Mouse (Mus musculus) regulatory T cell (primary cell): ENCODE measurements around the gene Pax3.

ENCODE experiments used
- in situ Hi-C: fragments of 300-600 bp; cut with MboI, MseI; formaldehyde crosslinking; loops from one replicate; pipeline ENCODE4 v1.15.1; 2025; ENCODE audit warnings: high pct_unique_total_duplicates

The Pax3 gene

DNA sequence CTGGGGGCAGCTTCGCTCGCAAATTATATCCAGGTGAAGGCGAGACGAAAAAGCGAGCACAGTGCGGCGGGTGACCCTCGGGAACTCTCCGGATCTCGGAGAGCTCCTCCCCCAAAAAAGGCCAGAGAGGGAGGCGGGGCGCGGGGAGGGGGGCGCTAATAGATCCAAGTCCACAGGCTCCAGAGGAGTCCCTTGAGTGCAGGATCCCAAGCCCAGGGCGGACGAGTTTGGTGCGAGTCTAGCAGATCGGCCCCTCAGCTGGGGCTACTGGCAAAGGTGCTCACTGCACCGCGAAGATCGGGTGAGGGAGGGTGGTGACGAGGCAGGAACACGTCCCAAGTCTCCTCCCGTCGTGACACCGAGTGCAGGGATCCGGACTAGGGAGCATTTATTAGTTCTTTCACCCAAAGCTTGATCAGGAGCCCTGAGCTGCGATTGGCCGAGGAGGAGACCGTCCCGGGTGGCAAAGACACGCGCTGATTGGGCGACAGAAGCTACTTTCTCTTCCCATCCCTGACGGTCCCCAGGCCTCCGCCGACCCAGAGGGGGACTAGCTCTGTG is at the start of gene Pax3:
Gene Pax3, minus strand, starts transcription at position 384 of the 561 bp plus-strand sequence.
- in situ Hi-C loops, result no loop called here

DNA sequence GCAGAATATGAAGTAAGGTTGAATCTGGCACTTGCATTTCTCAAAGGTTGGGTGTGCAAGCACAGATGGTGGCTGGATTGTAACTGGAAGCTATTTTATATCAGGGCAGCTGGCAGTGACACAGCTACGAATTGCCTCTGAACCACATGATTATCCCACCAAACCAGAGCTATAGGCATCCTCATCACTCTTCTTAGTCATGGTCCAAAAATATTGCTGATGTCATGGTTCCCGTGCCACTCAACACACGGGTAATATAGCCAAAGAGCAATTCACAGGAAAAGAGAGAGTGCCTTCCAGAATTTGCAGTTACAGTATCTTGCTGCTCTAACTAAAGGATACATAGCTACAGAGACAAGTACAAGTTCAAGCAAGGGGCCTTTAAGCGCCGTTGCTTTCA is 37.4 kb upstream of the Pax3 start:
- in situ Hi-C loops, result loop anchor here (10.0 kb wide), 1 partner anchor 150 kb away; no protein-coding TSS in a partner anchor

DNA sequence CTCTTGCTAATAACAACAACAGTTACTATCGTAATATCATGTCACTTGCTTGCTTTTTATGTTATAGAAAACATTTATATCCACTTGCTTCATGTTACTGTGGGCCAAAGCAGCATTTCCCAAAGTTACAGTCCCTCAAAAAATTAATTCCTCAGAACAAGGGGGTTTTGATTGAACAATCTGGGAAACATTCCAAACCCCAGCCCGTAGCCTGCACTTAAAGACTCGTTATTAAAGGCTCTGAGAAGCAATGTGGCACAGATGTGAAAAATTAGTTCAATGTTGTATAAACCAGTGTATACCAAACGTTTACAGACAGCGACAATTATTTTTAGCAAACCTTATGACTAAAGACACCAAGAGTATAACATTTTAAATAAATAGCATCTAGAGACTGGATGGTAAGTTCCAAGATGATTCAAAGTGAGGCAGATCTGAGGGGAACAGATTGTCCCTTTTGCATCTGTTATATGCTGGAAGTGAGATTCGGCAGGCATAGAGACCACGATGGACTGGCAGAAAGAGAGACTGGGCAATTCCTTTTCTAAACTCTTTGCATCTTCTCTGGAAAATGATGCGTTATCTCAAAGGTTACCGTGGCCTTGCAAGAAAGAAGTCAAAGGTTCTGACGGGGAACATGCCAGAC is 35.1 kb upstream of the Pax3 start:
- in situ Hi-C loops, result loop anchor here (10.0 kb wide), 1 partner anchor 153 kb away; no protein-coding TSS in a partner anchor

DNA sequence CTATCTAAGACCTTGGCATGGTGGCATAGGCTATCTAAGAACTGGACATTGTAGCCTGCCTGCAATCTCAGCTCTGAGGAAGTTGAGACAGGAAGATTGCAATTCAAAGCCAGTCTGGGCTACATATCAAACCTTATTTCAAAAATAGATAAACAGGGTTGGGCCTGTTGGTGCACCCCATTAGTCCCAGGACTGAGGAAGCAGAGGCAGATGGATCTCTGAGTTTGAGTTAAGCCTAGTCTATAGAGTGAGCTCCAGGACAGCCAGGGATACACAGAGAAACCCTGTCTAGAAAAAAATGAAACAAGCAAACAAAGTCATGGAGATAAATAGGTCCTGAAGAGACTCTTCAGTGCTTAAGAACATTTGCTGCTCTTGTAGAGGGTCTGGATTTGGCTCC is 32.9 kb upstream of the Pax3 start:
- in situ Hi-C loops, result loop anchor here (10.0 kb wide), 1 partner anchor 155 kb away; no protein-coding TSS in a partner anchor

DNA sequence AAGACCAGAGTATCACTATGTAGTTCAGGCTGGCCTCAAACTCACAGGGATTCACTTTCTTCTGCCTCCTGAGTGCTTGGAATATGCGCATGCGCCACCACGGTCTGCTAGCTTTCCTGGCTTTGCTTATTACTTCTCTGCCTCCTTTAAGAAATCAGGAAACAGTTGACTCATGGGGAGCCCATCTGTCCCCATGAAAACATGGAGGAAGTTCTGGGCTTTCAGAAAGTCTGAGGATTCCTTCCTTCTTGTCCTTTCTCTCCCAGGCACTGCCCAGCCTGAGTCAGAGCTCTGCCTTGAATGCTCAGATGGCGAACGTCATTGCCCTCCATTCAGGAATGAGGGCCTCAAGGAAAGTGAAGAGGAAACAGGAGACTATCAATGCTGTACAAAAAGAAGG is 31.8 kb upstream of the Pax3 start:
- in situ Hi-C loops, result no loop called here

DNA sequence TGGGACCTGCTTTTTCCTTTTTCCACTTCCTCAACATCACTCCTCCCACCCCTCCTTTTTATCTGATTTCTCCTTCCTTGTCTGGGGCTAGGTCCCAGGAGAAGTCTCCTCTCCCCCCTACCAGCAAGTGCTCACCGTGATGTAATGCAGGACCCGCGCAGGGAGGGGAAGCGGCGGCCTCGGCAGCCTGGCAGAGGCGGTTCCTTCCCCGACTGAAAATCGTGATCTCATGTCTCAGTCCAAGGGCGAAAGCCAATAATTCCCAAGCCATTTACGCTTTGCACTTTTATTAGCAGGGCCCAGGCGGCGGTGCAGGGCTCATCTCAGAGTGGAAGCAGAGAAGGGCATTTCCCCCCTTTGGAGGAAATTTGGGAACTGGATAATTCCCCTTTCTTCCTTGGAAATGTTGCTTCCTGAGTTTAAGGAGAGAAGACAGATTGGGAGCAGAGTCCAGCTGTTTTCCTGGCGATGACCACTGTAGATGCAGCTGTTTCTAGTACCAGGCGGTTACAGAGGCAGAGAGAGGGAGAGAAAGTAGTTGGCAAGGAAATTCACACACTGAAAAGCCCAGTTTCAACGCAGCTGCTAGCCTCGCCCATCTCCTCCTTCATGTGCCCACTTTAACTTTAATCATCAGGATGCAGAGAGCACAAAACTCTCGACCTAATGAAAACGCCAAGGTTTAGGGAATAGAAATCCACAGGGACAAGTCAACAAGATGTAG is 21.3 kb upstream of the Pax3 start:
- in situ Hi-C loops, result no loop called here

DNA sequence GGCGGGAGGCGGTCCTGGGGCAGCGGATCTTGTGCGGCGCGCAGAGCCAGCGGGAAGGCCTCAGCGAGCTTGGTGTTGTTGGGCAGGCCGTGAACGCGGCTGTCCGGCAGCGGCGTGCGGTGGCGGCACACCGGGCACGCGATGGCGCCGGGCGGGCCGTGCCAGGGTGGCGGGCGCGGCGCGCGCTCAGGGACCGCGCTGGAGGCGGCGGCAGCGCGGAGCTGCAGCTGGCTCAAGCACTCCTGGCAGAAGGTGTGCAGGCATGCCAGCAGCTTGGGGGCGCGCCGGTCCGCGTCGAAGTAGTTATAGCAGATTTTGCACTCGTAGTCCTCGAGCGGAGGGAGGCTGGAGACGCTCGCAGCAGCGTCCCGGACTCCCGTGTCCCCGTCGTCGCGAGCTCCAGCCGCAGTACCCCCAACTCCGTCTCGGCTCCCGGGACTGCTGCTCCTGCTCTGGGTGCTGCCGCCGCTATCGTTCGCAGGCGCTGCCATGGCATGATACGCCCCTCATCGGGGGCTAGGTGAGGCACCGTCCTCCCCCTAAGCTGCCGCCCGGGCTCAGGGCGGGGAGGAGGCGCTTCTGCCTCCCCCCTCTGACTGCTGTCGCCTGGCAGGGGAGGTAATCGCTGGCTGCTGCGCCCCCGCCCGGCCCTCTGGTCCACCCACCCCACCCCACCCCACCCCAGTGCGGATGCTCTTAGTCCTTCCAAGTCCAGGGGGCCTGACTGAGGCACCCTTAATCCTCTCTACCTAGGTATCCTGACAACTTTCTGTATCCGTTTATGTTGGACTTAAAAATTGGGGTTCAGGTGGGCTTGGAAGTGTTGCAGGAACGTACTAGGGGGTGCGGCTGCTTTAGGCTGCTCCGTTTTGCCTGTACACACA is 20.5 kb upstream of the Pax3 start:
- in situ Hi-C loops, result no loop called here

DNA sequence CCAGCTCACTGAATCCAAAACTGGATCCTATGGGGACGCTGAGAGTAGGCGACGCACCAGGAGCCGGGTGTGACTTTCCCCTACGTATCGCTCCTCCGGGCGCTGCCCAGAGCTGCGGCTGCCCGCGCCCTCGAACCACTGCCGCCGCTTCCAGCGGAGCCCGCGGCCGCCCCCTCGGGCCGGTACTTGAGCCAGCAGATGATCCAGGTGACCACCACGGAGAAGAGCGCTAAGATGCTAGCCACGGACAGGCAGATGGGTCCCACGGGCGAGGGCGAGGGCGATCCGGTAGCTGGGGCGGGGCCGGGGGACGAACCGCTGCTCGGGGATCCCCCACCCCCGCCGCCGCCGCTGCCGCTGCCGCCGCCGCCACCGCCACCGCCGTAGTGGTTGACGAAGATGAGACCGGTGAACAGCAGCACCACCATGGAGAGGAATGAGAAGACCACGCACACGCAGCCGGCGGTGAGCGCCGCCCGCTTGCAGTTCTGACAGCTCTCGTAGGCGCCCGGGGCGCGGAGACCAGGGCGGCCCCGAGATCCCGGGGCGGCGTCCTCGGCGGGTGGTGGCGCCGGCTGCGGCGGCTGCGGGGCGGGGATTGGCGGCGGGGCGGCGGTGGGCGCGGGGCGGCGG is 19.7 kb upstream of the Pax3 start:
- in situ Hi-C loops, result no loop called here

DNA sequence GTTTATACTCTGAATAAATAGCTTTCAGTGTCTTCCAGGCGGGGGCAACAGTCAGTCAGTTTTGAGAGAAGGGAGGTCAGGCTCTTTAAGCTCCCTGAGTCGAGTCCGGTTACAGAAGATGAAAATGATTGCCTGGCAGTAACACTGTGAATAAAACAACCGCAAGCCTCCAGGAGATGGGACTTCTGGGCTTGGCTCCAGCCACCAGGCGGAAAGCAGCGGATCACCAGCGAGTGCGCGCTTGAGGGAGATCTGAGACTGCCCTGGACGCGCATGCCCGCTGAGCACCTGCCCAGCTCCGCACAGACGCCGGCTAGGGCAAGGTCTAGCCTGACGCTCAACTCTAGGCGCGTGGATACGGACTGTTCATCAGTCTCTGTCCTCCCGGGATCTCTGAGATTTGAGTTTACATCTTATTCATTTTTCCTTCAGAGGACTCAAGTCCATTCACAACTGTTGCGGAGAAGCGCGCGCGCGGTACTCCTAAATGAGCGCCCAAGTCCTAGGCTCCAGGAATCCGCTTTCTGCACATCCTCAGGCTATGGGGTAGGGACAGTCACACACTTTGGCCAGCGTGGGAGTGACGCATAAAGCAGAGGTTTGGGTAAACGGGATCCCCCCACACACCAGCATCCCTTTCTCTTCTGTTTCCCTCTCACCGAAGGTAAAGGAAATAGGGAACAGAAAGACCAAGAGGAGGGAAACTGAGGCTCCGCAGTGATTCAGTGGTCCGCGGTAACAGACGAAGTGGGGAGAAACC is 19.0 kb upstream of the Pax3 start:
- in situ Hi-C loops, result no loop called here

DNA sequence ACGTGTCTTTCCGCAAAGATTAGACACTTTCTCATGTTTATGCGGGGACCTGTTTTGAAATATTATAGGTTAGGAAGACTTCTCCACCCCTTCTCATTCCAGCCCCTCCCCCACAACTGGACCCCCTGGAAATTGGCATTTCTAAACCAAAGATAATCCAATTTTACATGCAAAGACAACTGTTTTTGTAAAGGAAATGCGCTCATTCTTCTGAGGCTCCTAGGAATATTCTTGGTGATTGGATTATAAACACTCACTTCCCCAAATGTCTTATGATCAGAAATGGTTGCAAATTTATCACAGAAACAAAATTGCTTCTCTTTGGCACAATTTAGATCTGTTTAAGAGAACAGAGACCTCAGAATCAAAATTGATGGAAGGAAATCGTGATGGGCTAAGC is 14.1 kb upstream of the Pax3 start:
- in situ Hi-C loops, result no loop called here

DNA sequence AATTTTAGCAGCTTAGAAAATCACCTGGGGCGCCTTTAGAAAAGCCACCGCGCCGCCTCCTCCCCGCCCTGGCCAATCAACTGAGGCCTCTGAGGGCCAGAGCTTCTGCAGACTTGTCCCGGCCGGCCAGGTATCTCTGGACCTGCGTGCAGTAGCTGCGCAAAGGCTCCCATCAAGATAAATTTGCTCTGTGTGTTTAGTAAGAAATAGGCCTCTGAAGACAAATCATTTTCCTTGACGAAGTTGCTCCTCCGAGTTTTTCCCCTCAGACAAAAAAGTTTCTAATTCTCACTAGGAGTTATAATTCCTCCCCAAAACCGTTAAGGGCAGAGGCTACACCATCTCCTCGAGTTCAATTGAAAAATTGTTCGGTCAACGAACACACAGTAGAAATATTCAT is 13.6 kb upstream of the Pax3 start:
- in situ Hi-C loops, result no loop called here

DNA sequence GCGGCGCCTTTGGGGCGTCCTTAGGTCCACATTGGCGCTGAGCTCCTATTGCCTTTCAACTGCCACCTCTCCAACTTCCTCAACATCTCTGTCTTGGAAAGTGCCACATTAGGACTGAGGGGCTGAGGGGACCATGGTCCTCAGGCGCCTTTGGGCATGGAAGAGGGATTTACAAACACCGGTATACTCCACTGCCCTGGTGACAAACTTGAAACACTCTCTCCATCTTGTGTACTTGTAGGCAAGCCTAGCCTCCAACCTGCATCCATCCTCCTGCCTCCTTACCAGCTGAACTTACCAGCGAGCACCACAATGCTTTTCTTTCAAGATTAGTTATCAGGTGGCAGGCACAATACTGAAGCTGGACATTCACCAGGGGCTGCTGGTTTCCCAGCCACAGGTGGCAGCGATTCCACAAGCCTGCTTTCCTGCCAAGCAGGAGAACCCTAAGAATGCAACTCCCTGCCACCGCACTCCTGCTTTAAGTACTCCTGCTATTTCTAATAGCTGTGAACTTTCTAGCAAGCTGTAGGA is 11.4 kb upstream of the Pax3 start:
- in situ Hi-C loops, result no loop called here

DNA sequence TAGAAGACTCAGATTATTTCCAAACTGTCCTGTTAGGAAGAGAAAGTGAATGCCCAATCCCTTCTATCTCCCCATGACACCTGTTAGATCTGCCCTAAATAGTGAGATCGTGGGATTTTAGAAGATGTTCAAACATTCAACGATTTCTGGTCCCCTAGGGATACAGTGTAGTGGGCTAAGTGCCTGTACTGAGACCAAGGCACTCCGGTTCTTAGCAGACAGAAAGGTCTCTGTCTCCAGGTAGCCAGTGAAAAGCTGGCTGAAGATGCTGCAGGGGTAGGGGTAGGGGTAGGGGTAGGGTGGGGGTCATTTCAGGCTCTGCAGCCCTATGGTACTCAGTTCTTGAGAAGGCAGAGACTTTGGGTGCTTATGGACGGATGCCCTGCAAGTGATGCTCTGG is 7.4 kb upstream of the Pax3 start:
- in situ Hi-C loops, result no loop called here

DNA sequence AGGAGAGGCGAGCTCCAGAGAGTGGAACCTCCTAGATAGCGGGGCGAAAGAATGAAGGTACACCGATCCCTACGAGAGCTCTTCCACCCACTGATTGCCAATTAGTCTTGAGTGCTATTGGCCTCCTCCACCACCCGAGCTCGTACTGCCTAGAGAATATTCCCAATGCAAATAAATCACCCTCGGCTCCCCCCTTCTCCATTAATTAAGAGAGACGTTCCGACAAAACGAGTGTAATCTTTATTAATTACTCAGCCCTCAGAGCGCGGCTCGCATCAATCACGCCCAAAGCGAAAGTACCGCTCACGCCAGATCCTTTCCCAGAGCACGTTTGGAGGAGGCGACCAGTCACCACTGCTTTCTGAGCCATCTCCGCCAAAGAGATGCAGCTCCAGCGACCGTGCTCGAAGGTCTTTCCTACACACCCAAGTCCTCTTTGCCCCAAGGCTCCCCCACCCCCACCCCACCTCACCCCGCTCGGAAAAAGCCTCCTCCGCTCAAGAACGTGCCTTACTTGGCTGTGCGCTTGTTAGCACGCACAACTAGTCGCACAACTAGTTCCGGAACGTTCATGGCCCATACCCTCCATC is 6.8 kb upstream of the Pax3 start:
- in situ Hi-C loops, result no loop called here

DNA sequence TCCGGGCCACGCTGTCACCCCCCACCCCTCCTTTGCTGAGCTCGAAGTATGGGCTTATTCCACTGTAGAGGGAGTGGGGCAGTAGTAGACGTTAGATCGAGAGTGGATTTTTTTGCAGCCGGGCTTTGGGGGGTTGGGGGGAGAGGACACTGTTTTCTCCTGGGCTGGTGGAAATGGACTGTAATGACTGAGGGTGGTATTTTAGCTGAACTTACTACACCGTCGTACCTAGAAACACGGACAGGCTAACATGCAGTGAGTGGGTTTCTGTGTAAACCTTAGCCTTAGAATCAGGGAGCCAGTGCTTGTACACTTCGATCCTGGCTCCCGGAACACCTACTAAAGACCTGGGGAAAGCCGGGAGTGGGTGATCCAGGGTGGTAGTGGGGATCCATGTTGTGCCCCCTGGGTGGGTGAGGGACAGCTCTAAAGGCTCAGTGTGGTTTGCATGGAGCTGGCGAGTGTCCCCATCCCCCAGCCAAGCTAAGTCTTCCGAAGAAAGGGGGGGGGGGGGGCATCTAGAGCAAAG is 6.2 kb upstream of the Pax3 start:
- in situ Hi-C loops, result no loop called here

DNA sequence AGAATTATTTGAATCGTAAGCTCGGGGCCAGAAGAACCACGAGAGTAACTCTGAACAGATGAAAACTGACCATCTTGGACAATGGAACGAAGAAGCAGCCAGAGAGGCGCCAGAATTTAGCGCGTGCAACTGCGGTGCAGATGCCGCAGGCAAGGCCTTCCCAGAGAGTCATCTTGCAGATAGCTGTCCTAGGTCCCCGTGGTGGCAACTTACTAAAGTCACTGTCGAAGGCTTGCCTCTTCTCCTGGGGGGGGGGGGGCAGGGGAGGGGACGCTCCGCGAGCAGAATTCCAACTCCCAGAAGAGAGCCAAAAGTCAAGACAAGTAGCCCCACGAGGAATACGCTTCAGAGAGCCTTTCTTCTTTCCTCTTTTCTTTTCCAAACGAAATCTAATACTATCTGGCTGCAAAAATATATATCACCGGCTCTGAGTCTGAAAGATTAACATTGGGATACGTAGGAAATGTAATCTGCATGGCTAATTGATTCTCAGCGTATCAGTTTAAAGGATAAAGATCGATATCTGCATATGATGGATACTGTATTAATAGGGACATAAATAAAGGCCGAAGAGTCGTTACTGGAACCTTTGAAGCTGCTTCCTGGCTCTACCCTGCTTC is 5.6 kb upstream of the Pax3 start:
- in situ Hi-C loops, result no loop called here

DNA sequence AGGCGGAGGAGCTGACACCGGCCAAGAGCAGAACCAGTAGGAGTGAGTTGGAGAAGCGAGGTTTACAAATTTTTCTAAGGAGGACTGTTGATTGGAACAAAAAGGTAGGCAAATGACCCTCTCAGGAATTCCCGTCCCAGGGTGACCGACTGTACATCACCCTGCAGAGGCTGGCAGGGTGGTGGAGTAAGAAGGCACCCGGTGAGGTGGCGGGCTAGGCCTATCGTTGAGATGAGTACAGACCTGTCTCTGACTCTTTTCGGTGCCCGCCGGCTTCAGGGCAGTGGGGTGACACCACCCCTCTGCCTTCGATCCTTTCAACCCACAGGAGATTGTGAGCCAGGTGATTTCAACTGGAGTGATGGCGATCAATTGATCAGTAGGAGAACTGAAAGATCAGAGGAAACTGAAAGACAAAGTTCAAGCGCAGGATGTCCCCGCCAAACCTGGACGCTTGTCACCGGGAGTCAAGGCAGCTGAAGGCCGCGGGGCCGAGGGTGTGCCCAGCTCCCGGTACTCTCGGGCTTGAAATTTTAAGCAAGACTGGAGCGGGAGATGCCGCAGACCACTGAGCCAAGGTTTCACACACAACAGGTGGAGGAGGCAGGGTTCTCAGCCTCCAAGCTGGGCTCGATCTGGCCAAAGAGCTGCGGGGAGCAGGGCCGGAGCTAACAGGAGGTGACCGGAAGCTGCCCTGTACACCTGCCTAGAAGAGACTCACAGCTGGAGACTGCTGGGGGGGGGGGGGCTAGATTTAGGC is 4.5 kb upstream of the Pax3 start:
- in situ Hi-C loops, result no loop called here

DNA sequence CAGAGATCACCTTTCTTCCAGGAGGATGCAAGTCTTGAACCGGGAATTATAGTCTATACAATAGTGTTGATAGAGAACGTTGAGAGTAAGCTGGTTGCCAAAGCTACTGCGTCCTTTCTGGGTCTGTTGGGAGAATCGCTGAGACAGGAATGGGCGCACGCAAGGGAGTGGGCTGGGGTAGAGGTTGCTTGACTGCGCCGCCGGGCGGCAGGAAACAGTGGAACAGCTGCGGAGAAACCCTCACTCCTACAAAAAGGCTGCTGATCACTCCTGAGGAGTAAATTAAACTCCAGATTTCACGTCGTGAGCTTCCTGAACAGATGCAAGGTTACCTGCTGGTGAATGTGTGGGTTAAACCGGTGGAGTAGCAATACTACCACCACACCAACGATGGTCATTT is 3.3 kb upstream of the Pax3 start:
- in situ Hi-C loops, result no loop called here

DNA sequence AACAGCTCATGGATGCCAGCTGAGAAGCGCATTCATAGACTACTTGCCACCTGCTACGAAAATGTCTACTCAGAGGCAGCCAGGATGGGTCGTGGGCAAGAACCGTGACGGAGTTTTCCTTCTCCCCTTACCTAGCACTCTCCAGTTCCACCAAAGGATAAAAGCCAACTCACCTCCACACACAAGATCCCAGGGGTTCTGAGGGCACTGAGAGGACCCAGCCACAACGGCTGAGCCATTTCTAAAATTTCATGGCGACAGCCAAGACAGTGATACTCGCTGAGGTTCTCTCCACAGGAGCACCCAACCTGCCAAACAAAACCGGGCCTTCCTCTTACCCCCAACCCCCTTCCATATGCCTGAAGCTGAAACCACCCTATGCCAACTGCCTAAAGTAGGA is 2.3 kb upstream of the Pax3 start:
- in situ Hi-C loops, result no loop called here
